Mouse (Mus musculus) skeletal muscle tissue, adult 2 months (tissue): ENCODE results near the gene P4htm.

ENCODE experiments used
- DNase-seq: peaks from one replicate; pipeline ENCODE4 v3.0.0-alpha.2; 2012; ENCODE audit warnings: low read depth, low spot score

The P4htm gene

DNA sequence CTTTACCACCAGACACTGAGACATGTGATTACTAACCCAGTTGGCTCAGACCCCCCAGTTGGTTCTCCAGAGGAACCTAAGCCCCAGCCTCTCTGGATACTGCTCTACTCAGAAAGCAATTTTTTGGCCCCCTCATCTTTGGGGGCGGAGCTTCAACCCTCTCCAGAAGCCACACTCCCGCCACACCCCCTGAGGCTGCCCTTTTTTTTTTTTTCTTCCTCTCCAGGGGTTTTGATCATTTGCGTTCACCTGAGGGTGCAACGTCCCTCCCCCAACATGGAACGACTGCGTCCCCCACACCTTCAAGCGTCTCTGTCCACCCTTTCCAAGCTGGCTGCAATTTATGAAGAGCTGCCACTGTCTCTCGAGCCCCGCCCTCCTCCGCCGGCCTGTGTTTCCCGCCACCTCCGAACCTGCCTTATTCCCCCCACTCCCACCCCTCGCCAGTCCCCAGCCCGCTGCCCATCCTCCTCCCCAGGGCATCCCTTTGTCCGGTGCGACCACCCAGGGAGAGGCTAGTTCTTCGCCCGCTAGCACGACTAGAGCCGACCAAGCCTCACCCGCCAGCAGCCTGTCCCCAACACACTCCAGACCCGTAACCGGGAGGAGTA is 19.4 kb downstream of the P4htm start:
- DNase-seq: no peak

DNA sequence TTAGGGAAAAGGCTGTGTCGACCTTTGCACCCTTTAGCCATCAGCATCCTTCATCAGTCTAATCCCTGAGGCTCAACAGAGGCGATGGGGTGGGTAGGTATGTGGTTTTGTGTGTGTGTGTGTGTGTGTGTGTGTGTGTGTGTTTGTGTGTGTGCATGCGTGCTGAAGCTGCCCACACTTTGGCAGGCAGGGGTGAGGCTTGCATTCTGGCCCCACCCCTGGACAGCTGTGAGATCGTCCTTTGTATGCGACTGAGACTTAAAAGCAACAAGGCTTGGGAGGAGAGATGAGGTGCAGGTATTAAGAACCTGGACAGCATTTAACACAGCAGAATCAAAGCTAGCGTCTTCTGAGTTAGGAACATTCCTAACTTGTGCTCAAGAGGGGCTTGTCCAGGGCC is 20.4 kb downstream of the P4htm start:
- no peak for DNase-seq

DNA sequence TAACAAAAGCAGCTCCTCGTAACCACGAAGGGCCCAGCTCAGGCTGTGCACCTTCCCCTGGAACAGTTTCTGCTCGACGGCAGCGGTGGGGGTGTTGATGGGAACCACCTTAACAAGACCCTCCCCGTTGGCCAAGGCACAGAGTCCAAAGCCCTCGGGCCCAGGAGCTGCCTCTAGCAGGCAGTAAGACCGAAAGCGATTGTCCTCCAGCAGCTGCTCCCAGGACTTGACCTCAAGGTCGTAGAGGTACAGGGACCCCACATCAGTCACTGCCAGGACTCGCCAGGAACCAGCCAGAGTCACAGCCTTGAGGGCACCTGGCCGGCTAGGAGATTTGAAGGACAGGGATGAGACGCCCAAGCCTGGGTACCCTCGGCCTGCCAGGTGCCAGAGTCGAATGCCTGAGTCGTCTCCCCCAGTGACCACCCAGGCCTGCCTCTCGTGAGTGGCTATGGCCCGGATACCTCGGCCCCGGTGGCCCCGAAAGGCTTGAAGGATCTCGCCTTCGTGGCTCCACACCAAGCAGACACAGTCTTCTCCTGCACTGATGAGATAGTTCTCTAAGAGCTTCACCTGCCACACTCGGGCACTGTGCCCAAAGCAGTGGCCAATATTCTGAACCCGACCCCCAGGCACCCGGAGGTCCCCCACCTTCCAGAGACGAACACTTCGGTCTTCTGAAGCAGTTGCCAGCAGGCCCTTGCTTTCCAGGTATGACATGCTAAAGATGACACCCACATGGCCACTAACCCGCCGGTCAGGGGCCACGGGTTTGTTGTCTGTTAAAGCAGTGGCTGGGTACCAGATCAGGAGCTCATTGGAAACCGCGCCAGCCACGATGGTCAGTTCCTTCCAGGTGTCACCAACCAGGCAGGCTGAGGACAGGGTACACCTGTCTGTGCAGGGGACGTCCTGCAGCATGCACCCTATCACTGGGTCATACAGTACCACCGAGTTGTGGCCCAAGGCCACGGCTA is 21.9 kb downstream of the P4htm start:
- no peak for DNase-seq

DNA sequence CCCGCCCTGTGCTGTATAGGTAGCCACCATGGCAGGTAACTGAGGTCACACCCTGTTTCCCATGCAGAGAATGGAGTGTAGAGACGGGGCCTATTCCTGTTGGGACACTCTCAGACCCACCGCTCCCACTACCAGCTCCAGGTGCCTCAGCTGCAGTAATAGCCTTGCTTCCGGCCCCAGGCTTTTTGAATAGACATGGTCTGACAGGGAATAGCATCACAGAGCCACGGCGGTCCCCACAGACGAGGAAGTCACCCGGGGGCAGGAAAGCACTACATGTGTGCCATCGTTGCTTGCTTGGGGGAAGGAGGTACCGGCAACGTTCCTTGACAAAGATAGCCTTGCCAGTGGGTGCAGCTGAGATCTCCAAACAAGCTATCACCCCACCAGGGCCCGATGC is 22.5 kb downstream of the P4htm start:
- no peak for DNase-seq

DNA sequence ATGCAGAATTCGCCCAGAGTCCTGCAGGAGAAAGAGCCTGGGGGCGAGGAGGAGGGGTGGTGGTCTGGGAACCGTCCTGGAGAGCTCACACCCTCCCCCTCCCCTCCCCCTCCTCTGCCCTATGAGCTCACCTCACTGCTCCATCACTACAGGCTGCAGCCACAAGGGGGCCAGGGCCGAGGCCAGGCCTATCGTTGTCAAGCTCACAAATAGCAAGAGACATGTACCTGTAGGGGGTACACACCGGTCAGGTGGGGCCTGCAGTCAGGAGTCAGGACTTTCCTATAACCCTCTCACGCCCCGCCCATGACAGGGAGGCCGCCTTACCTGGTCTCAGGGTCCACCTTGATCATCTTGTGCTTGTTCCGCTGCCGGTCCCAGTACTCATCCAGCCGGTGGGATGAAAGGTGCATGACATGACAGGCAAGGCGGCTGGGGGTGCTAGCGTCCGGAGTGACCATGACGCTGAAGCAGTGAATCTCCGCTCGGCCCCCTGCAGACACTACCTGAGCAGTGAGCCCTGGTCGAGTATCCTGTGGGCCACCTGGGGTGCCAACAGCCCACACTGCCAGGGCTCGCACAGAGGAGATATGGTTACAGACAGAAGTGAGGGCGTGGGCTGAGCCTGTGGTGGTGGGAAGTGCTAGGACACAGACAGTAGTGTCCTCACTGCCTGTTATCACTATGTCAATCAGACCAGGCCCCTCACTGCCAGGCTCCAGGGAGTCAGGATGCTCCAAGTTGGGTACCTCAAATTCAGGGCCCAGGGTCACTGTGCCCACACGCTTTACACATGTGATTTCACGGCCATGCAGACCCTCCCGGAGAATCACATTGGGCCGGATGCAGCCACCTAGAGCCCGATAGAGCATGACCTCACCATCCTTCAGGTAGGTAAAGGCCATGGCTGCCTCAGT is 23.4 kb downstream of the P4htm start:
- DNase-seq: no peak

DNA sequence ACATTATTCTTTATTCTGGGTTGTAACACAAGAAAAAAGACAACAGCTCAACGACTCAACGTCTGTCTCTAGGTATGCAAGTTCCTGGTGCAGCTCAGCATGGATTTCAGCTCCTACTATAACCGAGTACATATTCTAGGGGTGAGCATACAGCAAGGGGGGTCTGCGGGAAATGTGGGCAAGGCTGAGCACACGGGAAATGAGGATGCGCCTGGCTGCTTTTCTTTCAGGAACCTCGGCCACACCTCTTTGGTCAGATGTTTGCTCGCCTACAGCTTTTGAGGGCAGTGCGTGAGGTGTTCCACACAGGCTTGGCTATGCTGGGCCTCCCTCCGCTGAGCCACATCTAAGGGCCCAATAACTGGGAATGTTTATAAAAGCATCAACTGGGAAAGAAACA is 25.1 kb downstream of the P4htm start:
- no peak for DNase-seq

DNA sequence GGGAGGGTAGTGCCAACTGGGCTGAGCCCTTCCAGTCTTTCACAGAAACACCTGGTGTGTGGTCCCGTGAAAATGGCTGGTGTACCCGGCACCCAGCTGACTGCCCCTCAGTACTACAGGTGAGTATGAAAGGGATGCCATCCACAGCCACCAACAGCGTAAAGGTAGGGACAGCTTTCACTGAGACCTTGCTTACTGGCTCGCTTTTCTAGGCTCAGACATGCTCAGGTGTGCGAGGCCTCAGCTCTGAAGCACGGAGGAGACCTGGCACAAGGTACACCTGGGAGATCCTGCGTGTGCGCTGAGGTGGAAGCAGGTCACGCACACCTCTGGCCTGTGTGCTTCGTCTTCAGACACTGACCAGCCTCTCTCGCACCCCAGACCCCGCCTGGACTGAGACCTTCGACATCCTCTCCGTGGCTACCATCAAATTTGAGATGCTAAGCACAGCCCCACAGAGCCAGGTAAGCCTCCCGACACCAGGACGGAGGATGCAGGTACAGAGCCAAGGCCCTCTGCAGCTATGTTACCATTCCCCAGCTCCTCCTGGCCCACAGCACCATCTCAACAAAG is 26.0 kb downstream of the P4htm start:
- DNase-seq: no peak

DNA sequence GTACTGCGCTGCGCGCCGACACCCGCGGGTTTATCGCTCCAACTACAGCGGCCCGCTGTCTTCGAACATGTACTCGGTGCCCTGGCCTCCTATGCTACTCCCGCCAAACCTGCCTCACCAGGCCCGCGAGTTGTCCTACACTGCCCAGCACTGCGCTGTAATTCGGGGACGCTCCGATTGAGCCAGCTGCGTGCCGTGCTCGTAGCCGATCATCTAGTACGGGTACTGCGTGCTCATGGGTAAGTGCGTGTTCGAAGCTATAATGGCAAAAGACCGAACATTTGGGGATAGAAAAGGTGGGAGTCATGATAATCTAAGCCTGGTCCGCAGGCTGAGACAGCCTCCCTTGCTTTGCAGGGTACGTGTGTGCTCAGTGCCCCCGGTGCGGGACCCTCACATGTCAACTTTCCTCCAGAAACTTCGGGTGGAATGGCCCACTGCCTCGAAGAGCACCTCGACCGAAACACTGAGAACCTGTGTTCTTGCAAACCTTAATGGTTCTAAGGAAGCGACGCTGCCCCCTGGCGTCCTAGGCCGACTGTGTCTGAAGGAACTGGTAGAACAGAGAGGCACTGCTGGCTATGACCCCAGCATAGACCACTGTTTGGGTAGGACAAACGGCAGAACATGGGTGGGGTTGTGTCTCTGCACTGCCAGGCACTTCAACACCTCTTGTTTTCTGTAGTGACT is 27.1 kb downstream of the P4htm start:
- DNase-seq: no peak

DNA sequence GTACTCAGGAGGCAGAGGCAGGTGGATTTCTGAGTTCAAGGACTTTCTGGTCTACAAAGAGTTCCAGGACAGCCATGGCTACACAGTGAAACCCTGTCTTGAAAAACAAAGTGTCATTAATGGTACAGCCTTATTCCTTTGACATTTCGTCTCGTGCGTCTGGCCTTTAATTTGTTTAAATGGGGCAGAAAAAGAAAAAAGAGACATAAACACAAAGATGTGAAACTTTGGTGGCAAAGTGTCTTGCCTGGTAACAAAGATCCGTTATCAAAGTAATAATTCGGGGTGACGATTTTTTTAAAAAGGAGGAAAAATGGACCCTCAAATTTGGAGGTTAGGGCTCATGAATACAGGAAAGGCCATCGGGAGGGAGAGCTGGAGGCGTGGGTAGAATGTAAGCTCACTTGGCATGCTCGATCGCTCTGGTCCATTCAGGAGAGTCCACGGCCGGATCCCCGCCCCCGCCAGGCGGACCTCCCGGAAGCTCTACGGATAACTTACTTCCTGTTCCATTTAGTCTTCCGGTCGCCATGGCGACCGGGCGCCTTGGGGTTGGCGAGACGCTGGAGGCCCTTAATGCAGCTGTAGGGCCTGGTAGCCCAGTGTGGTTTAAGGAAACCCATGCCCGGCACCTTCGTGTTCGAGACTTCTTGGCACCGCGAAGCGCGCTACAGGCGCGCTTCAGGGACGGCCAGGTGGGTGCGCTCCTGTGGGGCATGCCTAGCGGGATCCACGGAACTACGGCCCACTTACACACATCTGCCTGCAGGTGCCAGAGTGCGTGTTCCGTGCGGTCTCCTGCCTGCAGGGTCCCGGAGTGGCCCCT is 27.9 kb downstream of the P4htm start, which contains the start of gene Dalrd3:
Dalrd3 (plus strand) TSS at position 506 of the 826 bp plus-strand sequence.
- peak; percentile 89 for DNase-seq

DNA sequence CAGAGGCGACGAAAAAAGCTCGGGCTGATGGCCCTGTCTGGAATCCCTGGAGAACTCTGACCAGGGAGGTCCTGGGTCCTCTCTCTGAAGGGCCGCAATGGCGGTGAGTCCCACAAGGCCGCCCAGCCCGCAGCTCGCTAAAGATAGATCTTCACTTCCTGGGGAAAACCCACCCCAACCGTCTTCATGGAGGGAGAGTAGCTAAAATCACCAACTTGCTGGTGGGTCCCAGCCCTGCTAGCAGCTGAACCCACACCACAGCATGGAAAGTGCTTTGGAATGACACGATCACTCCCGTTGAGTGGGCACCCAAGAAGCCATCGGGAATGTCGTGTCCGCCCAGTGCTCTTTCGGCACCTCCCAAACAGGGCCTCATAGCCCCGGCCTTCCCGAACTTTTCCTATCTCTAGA is 29.0 kb downstream of the P4htm start:
- no peak for DNase-seq

DNA sequence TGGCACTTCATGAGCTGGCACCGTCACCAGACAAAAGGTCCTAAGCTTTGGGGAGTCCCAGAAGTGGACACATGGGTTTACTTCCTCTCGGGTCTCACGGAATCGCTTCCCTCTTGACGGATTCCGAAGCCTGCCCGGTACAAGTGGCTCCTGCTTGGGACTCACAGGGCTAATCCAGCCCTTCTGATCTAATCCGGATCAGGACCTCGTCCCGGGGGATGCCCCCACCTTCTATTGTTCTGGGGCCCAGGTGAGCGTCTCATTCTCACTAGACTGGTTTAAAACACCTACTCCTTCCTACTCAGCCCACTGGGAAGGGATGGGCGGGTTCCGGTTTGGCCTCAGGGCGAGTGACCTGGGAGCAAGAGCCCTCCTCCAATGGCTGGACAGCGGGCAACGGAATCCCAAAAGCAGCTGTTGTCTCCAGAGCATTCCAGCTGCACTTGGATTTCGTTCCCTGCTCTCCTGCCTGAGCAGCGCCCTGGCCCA is 29.5 kb downstream of the P4htm start:
- DNase-seq: no peak

DNA sequence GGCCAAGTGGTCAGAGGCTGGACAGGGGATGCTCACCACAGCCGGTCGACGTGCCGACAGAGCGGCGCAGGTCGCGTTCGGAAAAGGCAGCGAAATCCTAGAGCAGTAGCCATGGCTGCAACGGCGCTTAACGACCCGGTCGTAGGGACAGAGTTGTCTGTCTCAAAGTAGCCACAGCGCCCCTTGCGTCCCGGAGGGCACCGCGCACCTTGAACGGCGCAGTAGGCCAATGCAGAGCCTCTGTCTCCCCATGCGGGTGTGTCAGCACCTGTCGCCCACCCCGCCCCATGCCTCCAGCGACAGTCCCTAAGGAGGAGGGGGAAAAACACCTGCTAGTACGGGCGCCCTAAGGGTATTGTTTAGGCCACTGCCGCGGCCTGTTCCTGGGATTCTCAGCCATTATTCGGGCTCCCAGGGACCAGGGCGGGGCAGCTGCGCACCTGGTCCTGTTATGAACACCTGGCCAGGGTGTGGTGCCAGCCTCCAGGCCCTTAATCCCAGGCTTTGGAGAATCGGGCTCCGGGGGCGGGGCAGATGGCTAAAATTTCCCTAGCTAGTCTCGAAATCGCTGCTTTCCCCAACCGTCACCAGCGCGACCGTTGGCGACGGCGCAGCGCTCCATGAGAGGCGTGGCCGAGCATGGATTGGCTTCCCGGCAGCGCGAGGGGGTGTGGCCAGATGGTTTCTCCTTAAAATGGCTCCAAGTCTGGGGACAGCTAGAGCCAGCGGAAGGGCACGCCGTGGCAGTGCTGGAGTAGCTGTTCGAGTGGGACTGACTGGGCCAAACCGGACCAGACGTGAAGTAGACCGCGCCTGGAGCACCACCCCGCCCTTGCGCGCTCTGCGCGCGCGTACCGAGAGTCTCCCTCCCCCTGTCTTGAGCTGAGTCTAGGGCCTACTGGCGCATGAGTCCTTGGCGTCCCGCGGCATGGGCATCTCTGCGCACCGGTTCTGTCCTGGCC is 30.4 kb downstream of the P4htm start, which contains the start of gene Ndufaf3:
Ndufaf3 (minus strand) TSS at position 620 of the 962 bp plus-strand sequence.
- peak; percentile 93 for DNase-seq

DNA sequence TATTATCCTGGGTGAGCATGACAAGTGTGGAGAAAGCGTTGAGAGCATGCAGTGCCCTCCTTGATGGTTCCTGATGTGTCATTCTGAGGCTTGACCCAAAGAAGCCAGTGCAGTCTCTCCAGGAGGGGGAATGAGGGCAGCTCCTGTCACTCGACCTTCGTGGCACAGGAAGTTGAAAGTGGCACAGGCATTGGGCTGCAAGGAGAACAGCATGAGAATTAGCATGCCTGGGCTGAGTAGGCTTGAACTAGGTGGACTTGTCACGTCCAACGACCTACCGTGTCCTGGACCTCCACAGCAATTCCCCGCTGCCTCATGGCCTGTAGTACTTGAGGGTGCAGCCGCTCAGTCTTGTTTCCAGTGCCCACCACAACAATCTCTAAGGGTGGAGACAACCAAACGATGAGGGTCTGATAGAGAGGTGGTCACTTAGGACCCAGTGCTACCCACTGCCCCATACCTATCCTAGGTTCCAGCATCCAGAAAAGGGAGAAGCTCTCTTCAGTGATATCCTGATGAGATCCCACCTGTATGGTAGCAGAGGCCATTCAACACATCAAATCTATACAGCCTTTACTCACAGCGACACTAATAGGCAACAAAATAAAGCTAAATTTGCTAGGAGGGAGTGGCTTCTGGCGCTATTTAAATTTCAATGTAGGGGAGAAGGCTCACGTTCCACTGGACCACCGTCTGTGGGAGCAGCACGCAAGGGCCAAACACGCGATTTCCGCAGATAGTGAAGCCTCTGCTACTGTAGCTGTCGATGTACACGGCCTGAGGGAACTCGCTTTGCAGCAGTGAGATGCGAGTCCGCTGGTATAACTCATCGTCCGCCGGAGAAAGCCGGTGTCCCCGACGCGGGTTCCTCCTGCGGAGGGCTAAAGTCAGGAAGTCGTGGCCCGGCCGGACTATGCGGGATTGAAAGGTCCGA is 31.3 kb downstream of the P4htm start:
- DNase-seq: no peak

DNA sequence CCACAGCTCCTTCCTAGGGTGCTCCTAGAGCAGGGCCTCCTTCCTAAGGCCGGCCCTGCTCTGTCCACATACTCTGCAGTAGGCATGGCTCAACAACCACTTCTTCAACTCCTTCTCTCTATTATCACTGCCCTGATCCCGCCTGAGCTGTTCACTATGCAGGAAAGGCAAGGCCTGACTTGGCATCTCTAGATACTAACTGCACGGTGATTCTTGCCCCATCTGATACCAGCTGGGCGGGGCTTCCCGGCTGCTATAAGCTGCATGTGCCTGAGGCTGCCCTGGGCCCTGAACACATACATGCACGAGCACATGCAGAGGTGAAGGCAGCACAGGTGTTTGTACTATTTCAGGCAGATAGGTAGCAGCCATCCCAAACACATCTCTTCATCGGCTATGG is 33.3 kb downstream of the P4htm start:
- no peak for DNase-seq

DNA sequence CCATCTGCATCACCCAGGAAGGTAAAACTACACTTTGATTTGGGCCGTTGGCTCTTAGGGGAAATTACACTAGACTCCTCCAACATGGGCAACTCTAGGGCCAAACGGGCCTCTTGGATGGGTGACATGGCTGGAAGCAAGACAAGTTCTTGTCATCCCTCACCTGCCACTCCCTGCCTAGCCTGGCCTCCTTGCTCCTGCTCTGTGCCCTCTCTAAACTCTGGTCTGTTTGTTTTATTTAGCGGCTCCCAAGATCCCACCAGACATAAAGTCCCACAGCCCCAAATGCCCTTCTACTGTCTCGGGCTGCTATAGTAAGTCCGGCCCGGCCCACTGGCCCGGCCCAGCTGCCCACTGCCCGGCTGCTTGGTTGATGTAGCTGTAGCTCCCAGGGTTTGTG is 33.8 kb downstream of the P4htm start:
- DNase-seq: no peak

DNA sequence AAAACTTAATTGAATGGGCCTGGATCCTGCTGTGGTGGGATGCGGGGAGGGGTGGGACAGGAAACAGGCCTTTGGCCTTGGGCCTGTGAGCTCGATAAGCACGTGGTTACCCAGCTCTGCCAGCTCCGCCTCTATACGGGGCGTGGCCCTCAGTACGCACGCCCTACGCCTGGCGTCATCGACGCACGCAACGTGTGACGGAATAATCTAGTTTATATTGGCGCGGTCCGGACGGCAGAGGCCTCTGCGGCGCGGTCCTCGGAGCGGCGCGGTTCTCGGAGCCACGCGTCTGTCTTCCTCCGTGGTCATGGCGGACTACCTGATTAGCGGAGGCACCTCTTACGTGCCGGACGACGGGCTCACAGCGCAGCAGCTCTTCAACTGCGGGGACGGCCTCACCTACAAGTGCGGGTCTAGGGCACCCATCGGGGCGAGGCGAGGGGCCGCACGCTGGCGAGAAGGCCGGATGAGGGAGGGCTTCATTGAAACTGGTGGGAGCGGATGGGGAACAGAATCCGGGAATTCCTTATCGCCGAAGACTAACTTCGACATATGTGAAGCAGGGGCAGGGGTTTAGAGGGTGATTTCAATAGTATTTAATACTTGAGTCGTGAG is 37.1 kb downstream of the P4htm start, which contains the start of gene Impdh2:
Impdh2 (plus strand) TSS at position 60 of the 615 bp plus-strand sequence.
- DNase-seq: peak; percentile 97

DNA sequence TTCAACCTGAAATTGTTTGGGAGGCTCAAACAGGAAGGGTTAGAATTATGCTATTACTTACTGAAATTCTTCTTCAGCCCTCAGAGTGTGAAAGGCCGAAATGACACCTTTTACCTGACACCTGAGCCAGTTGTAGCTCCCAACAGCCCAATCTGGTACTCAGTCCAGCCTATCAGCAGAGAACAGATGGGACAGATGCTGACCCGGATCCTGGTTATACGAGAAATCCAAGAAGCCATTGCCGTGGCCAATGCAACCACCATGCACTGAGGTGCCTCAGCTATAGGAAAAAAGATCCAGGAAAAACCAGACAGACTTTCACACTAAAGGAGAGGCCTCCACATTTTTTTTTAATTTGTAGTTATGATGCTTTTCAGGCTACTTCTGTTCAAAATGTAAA is 38.3 kb downstream of the P4htm start:
- DNase-seq: no peak
